Mouse (Mus musculus) thymus, adult 2 months (tissue): ENCODE results near the gene Gm5741.

ENCODE experiments used
- CTCF ChIP-seq: fragments of 200-500 bp; IDR thresholded peaks from 2 replicates; pipeline ENCODE4 v1.5.1; 2012; ENCODE audit warnings: mild to moderate bottlenecking, control low read depth, low read length, moderate library complexity, borderline replicate concordance; ENCODE audit not compliant: control insufficient read depth, poor library complexity, insufficient read depth; ENCODE audit errors: extremely low read depth
- POLR2A ChIP-seq: fragments of 200-500 bp; IDR thresholded peaks from 2 replicates; pipeline ENCODE4 v1.6.1; 2012; ENCODE audit warnings: mild to moderate bottlenecking, low read length, control low read depth, moderate library complexity; ENCODE audit not compliant: control insufficient read depth, poor library complexity, insufficient read depth; ENCODE audit errors: extremely low read depth

DNA sequence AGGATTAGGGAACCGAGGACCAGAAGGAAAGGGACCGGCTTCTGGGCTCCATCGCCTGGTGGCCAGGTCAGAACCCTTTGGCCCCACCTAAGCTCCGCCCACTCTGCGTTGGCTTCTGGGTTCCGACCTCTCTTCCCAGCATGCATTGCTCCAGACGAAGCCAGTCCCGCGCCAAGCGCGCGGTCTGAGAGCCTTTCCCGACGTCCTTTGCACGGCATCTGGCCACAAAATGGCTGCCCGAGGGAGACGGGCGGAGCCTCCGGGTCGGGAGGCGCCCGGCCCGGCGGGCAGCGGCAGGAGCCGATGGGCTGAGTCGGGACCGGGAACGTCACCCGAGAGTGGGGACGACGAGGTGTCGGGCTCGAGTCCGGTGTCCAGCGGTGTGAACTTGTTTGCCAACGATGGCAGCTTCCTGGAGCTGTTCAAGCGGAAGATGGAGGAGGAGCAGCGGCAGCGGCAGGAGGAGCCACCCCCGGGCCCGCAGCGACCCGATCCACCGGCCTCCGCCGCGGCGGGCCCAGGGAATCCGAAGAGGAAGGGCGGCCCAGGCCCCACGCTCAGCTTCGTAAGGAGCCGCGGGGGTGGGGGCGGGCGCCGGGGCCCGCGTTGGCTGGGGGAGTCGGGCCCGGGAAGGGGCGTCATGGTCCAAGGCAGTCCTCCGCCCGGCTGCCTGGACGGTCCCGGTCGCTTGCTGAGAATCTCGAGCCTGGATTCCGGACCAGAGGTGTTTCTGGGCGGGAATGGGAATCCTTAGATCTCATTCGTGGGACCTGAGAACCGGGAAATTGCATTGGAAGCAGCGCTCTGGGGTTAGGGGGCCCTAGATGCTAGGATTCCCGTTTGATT, 40.9 kb downstream of the Gm5741 start, which contains the start of gene Trir:
- TF ChIP-seq POLR2A = peak; percentile 98
- TF ChIP-seq CTCF = 0 out of 2 replicates have a peak, but pooled peaks have one; percentile 52
